Mouse (Mus musculus) cerebellum, adult 2 months (tissue): ENCODE results near the gene Map3k14.
"Not testable (repeated sequence)": the region's sequence is repeated elsewhere in the genome, so short reads cannot be mapped to it uniquely, and the experiment has no call there.

Experiments used
- CTCF ChIP-seq: fragments of 200-500 bp; IDR thresholded peaks from 2 replicates; pipeline ENCODE4 v1.5.1; 2011; ENCODE audit warnings: low read depth, mild to moderate bottlenecking, control low read depth, low read length, moderate library complexity, borderline replicate concordance; ENCODE audit not compliant: insufficient read depth
- POLR2A ChIP-seq: fragments of 200-500 bp; IDR thresholded peaks from 2 replicates; pipeline ENCODE4 v1.6.1; 2011; ENCODE audit warnings: low read length, control low read depth, borderline replicate concordance; ENCODE audit not compliant: insufficient read depth

- not testable (repeated sequence) for TF ChIP-seq POLR2A, CTCF
Measured at GRCm38 (mm10) chr11:103222718-103223117, 44.6 kb downstream of the Map3k14 start.
